Mouse (Mus musculus) hindbrain, embryonic 14.5 days (tissue): ENCODE data around the gene Ruvbl1. TPM values are rescaled to one million over a fixed set of nuclear protein-coding genes. Genes with fewer than 3 reads are reported as not detected.

Experiments used
- ATAC-seq: fragments of 200-750 bp; cut with Nextera tagmentation; 2 replicates; pipeline ENCODE4 v1.8.0; 2017; ENCODE audit warnings: moderate number of reproducible peaks, mild to moderate bottlenecking, moderate TSS enrichment, moderate library complexity; ENCODE audit not compliant: low FRiP score
- DNase-seq: peaks from one replicate; pipeline ENCODE4 v3.0.0-alpha.2; 2015; ENCODE audit warnings: low spot score
- H3K27ac ChIP-seq: fragments of 300-500 bp; sonication (generic); 2 replicates; pipeline ENCODE4 v1.5.1; 2014; ENCODE audit warnings: mild to moderate bottlenecking, moderate library complexity
- H3K27me3 ChIP-seq: fragments of 300-500 bp; sonication (generic); 2 replicates; pipeline ENCODE4 v1.6.1; 2014; ENCODE audit warnings: mild to moderate bottlenecking, low read length, mixed read lengths; ENCODE audit not compliant: control insufficient read depth, insufficient read depth
- H3K36me3 ChIP-seq: fragments of 300-500 bp; sonication (generic); replicated peaks from 2 replicates; pipeline ENCODE4 v1.6.1; 2014; ENCODE audit not compliant: control insufficient read depth, insufficient read depth
- H3K4me1 ChIP-seq: fragments of 300-500 bp; sonication (generic); replicated peaks from 2 replicates; pipeline ENCODE4 v1.6.1; 2014; ENCODE audit warnings: antibody characterized with exemption, low read length, mixed read lengths; ENCODE audit not compliant: control insufficient read depth, insufficient read depth
- H3K4me2 ChIP-seq: fragments of 300-500 bp; sonication (generic); replicated peaks from 2 replicates; pipeline ENCODE4 v1.6.1; 2014; ENCODE audit warnings: mild to moderate bottlenecking, moderate library complexity
- H3K4me3 ChIP-seq: fragments of 300-500 bp; sonication (generic); replicated peaks from 2 replicates; pipeline ENCODE4 v1.5.1; 2014; ENCODE audit warnings: mild to moderate bottlenecking, low read length
- H3K9ac ChIP-seq: fragments of 300-500 bp; sonication (generic); 2 replicates; pipeline ENCODE4 v1.6.1; 2014
- H3K9me3 ChIP-seq: fragments of 300-500 bp; sonication (generic); 2 replicates; pipeline ENCODE4 v1.6.1; 2016; ENCODE audit warnings: low read length; ENCODE audit not compliant: control insufficient read depth
- WGBS: fragments of 180-500 bp; shearing (Covaris S2); extraction: QIAGEN DNeasy Blood & Tissue Kit; methylation state at CpG from one replicate; pipeline ENCODE4 v1.1.7; 2014; 5-methylcytosine and 5-hydroxymethylcytosine counted together
- polyA plus RNA-seq: library from polyadenylated mRNA; unstranded; fragments of >200 nt; fragmentation: Nextera tagmentation; extraction: Ambion mirVana; gene quantifications from 2 replicates; pipeline ENCODE4 v1.2.1, GENCODE M21; 2014

Ruvbl1 gene
- 86.0 and 97.6 TPM in 2 replicates for polyA plus RNA-seq

DNA sequence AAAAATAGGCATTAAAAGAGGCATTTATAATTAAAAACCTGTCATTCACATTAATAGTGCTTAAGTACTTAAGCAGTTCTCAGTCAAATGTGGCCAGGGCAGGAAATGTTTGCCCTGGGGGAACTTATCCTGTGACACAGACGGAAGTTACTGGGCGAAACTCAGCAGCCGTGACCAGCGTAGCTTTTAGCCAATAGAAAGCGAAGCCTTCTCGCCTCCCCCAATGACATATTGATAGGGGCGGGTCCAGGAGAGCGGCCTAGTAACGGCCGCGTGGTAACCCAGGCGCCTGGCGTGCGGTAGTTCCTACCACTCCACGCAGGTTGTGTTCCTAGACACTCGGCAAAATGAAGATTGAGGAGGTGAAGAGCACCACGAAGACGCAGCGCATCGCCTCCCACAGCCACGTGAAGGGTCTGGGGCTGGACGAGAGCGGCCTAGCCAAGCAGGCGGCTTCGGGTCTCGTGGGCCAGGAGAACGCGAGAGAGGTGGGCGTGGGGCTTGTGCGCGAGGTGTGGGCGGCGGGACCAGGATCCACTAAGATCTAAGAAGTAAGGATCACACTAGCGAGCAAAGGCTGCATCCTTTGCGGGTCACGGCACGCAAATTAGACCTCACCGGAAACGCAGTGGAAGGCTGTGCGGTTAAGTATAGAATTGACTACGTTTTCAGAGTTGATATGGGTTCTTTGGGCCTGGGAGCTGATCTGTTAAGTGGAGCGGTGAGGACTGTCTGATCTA is at the start of gene Ruvbl1:
Ruvbl1 (plus strand) TSS at position 229 of the 740 bp plus-strand sequence.
- Histone ChIP-seq H3K27me3 (no peaks in the 10 kb centered on the region), H3K9me3 (no peaks in the 10 kb centered on the region), H3K9ac (peak within 1 kb of the TSS; percentile 76), H3K4me2 (peak within 1 kb of the TSS; percentile 60), H3K27ac (no peak within 1 kb of the TSS), H3K36me3 (peaks cover 28% of the 10 kb centered on the region), H3K4me1 (peaks cover 9% of the 10 kb centered on the region), H3K4me3 (peak within 1 kb of the TSS; percentile 47)
- ATAC-seq (peak; percentile 100), DNase-seq (peak; percentile 95)
- under 1% methylated on average over 42 of the region's 42 CpGs for WGBS

DNA sequence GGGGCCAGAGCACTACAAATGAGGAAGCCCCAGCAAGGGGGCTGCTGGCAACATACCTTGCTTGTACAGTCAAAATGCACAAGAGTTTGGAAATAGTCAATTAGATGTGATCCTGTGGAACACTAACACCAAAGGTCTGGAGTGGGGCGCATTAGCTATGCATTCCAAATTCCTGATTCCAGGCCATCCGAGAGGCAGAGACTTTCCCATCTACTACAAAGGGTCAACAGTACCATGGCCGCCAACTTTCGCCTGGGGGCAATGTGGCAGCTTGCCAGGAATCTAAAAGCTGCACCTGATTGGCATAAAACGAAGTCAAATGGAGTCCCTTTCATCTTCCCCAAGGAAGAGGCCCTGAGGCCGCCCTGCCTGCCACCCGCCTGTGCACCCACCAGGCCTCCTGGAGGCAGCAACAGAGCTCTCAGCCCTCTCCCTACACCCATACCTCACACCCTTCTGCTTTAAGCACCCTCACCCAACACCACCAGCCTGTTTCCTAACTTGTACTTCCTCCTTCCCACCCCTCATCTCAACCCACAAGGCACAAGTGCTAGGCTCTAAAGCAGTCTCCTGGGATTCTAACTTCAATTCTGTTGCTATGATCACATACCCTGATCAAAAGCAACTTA is 49.0 kb upstream of the Ruvbl1 start:
- H3K4me1 ChIP-seq: peaks cover 4% of the 10 kb centered on the region; the same call in 1 of the 2 replicates
- no peak overlapping the region for H3K4me2 ChIP-seq
- H3K9me3 ChIP-seq: no peaks in the 10 kb centered on the region
- no peaks in the 10 kb centered on the region for H3K36me3 ChIP-seq
- H3K4me3 ChIP-seq: no peak overlapping the region
- H3K27me3 ChIP-seq: no peaks in the 10 kb centered on the region
- H3K9ac ChIP-seq: no peak overlapping the region
- 42% methylated on average over 7 of the region's 7 CpGs for WGBS
- H3K27ac ChIP-seq: no peak overlapping the region
- ATAC-seq (0 out of 2 replicates have a peak, but pooled peaks have one; percentile 48), DNase-seq (peak; percentile 35)

DNA sequence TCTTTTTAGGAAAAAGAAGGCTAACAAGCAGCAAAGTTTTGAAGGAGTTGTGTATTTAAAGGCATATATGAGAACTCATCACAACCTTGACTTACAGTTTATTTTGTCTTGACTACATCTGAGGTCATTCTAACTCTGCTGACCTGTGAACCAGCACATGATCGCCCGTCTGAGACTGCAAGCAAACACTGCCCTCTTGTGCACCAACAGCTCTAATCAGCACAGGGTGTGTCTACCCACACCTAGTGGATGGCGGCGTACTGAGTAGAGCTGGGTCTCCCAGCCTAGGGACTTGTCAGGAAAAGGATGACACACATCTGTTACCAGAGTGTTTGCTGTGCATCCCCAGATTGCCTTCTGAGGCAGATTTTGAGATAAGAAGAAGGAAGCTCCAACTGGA is 34.0 kb upstream of the Ruvbl1 start:
- Histone ChIP-seq H3K4me1 (no peaks in the 10 kb centered on the region), H3K9ac (no peak overlapping the region), H3K4me3 (no peak overlapping the region), H3K4me2 (no peak overlapping the region), H3K27ac (no peak overlapping the region), H3K36me3 (no peaks in the 10 kb centered on the region), H3K9me3 (no peaks in the 10 kb centered on the region), H3K27me3 (no peaks in the 10 kb centered on the region)
- DNase-seq (peak; percentile 26), ATAC-seq (no peak)
- WGBS: 30% methylated on average over 4 of the region's 4 CpGs

DNA sequence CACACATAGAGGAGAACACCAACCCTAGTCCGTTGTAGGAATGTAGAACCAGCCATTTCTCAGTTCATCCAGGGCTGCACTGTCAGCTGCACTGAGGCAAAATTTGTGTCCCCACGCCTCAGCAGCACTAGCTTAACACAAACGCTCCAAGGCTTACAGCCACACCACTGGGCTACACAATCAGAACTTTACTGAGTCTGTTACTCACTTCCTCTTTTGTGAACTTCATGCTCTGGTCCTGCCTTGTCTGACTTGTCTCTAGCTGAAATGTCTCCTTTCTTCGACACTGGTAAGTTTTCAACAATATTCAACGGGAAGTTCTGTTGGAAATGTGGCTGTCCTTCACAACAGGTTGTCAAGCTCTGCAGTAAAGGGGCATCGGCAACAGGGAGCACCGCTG is 29.6 kb upstream of the Ruvbl1 start:
- Histone ChIP-seq H3K4me1 (no peaks in the 10 kb centered on the region), H3K4me3 (no peak overlapping the region), H3K27ac (no peak overlapping the region), H3K9me3 (no peaks in the 10 kb centered on the region), H3K27me3 (no peaks in the 10 kb centered on the region), H3K4me2 (no peak overlapping the region), H3K36me3 (no peaks in the 10 kb centered on the region), H3K9ac (no peak overlapping the region)
- no peak for ATAC-seq
- whole genome bisulfite sequencing: 94% methylated on average over 7 of the region's 7 CpGs
- no peak for DNase-seq

DNA sequence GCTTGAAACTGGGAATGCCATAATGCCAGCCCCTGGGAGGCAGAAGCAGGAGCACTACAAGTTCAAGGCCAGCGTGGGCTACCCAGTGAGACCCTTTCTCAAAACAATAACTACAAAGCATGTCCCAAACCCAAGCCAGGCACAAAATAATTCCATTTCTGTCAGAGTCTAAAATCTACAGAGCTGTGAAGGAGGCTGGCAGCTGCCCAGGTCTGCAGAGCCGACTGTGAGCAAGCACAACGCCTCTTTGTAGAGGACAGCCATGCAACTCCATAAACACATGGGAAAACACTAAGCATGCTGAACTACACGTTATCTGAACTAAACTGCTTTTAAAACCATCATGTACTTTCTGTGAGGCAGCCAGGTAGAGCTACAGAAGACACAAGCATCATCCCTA is 26.2 kb upstream of the Ruvbl1 start:
- no peak overlapping the region for H3K9ac ChIP-seq
- no peaks in the 10 kb centered on the region for H3K9me3 ChIP-seq
- H3K27me3 ChIP-seq: no peaks in the 10 kb centered on the region
- no peaks in the 10 kb centered on the region for H3K4me1 ChIP-seq
- no peak overlapping the region for H3K4me2 ChIP-seq
- no peaks in the 10 kb centered on the region for H3K36me3 ChIP-seq
- 82% methylated on average over 4 of the region's 4 CpGs for WGBS
- DNase-seq: no peak
- ATAC-seq: no peak
- H3K27ac ChIP-seq: no peak overlapping the region
- no peak overlapping the region for H3K4me3 ChIP-seq

DNA sequence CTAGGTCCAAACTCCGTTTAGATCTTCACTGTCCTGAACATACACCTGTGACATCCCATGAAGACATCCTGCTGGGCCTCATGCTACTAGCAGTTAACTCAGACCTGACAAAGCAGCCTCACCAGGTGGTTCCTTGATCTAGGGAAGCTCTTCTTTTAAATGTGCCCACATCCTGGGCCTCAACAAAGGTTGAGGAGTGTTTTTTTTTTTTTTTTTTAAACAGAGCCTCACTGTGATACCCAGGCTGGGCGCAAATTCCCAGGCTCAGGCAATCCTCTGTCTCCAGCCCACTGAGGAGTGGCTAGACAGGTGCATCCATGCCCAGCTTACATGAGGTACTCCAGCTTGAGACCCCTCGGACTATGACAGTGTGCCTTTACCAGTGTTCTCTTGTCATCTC is 22.7 kb upstream of the Ruvbl1 start:
- 71% methylated on average over 3 of the region's 3 CpGs for WGBS
- Histone ChIP-seq H3K4me2 (no peak overlapping the region), H3K9me3 (no peaks in the 10 kb centered on the region), H3K27me3 (no peaks in the 10 kb centered on the region), H3K4me1 (peaks cover 5% of the 10 kb centered on the region; the same call in 1 of the 2 replicates), H3K9ac (no peak overlapping the region), H3K27ac (no peak overlapping the region), H3K36me3 (no peaks in the 10 kb centered on the region), H3K4me3 (no peak overlapping the region)
- ATAC-seq (no peak), DNase-seq (no peak)

DNA sequence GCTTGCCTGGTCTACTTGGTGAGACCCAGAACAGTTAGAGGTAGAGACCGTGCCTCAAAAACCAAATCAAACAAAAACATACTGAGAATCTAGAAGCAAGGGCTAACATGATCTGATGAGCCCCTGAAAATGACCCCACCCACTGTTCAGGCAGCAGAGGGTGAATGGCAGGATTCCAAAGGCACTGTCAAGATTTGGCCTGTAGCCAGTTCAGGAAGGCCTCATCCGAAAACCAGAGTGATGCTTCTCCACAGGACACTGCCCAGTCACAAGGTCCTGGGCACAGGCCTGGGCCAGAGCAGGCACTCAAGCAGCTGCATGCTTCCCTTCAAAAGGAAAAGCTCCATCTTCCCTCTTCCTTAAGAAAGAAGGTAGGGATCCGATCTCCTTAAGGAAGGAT is 21.8 kb upstream of the Ruvbl1 start:
- Histone ChIP-seq H3K4me1 (peaks cover 5% of the 10 kb centered on the region; the same call in 1 of the 2 replicates), H3K4me2 (no peak overlapping the region), H3K4me3 (no peak overlapping the region), H3K27ac (no peak overlapping the region), H3K36me3 (no peaks in the 10 kb centered on the region), H3K9ac (no peak overlapping the region), H3K27me3 (no peaks in the 10 kb centered on the region), H3K9me3 (no peaks in the 10 kb centered on the region)
- no peak for DNase-seq
- WGBS: 72% methylated on average over 3 of the region's 3 CpGs
- ATAC-seq: no peak

DNA sequence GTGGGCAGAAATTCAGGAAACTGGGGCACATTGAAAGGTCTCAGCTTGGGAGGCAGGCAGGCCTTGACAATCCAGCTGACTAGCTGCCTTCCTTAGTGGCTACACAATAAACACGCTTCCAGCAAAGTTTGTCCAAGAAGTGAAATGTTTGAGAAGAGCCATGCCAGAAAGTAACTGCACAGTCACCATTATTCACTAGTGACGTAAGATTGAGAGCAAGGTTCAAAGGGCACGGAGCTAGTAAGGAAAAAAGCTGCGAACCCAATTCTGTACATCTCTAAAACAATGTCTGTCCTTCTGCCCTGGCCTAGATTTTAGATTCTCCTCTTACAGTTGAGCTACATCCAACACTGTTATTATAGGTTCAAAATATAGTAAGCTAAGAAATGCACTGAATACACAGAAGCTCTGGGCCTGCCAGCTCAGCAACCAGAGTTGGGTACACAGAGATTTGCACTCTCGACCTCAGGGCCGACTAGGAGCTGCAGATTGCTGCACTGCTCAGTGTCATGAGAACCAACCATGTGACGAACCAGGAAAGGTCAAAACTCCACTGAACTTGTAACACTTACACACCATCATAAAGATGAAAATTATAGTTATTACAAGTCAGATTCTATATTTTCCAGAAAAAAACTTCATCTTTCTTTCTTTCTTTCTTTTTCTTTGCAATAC is 21.0 kb upstream of the Ruvbl1 start:
- ATAC-seq: no peak
- no peak overlapping the region for H3K4me2 ChIP-seq
- H3K27me3 ChIP-seq: no peaks in the 10 kb centered on the region
- no peaks in the 10 kb centered on the region for H3K9me3 ChIP-seq
- H3K9ac ChIP-seq: no peak overlapping the region
- H3K4me1 ChIP-seq: peaks cover 5% of the 10 kb centered on the region; the same call in 1 of the 2 replicates
- no peak overlapping the region for H3K4me3 ChIP-seq
- no peak overlapping the region for H3K27ac ChIP-seq
- DNase-seq: no peak
- H3K36me3 ChIP-seq: no peaks in the 10 kb centered on the region
- WGBS: 80% methylated on average over 7 of the region's 7 CpGs

DNA sequence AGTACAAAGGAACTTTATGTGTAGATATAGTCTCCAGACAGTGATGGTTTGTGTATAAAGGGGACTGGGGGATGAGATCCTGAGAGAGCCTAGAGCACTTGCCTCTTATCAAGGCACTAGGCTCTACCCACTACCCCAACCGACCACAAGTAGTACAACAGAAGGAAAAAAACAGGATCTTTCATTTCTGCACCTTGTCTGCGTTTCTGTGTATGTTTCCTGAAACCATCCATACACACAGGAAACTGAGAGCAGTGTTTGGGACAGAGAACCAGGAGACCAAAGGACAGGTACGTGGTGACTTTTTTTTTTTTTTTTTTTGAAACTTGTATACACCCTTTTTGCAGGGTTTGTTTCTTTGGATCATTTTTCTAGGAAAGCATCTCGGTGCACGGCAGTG is 19.5 kb upstream of the Ruvbl1 start:
- peak overlapping the region; percentile 94 for H3K9ac ChIP-seq
- peak overlapping the region; percentile 88 for H3K4me2 ChIP-seq
- no peaks in the 10 kb centered on the region for H3K27me3 ChIP-seq
- no peaks in the 10 kb centered on the region for H3K9me3 ChIP-seq
- H3K36me3 ChIP-seq: no peaks in the 10 kb centered on the region
- H3K4me3 ChIP-seq: peak overlapping the region; percentile 90
- 16% methylated on average over 5 of the region's 5 CpGs for WGBS
- DNase-seq: no peak
- ATAC-seq: no peak
- no peak overlapping the region for H3K27ac ChIP-seq
- peaks cover 5% of the 10 kb centered on the region; the same call in 1 of the 2 replicates for H3K4me1 ChIP-seq
